Mouse (Mus musculus): ENCODE data around the gene Trpc2. TPM values are rescaled to one million over a fixed set of nuclear protein-coding genes. Genes with fewer than 3 reads are reported as not detected.
"Not testable (repeated sequence)": the region's sequence is repeated elsewhere in the genome, so short reads cannot be mapped to it uniquely, and the experiment has no call there.

The Trpc2 gene
- polyA plus RNA-seq (2015; fragmentation: Nextera tagmentation; extraction: Ambion mirVana), result not detected in 2 replicates

GRCm38 (mm10) chr7:102082816-102083215 lies at the start of gene Trpc2:
TSS of gene Trpc2 (plus strand) at chr7:102083116.
- H3K4me1 ChIP-seq, result no peaks in the 10 kb centered on the region
- H3K36me3 ChIP-seq (replicated peaks), result peaks cover 30% of the 10 kb centered on the region; the same call in 1 of the 2 replicates
- H3K4me3 ChIP-seq, result no peak within 1 kb of the TSS
- ATAC-seq (replicated peaks), result no peak
- no peak within 1 kb of the TSS for H3K27ac ChIP-seq
- H3K9ac ChIP-seq, result no peak within 1 kb of the TSS
- no peaks in the 10 kb centered on the region for H3K9me3 ChIP-seq
- WGBS, result 89% methylated on average over 5 of the region's 5 CpGs
- no peaks in the 10 kb centered on the region for H3K27me3 ChIP-seq (replicated peaks)
- no peak within 1 kb of the TSS for H3K4me2 ChIP-seq

GRCm38 (mm10) chr7:102034904-102035303 lies 48.0 kb upstream of the Trpc2 start:
- no peaks in the 10 kb centered on the region for H3K4me1 ChIP-seq
- no peaks in the 10 kb centered on the region for H3K9me3 ChIP-seq
- no peak overlapping the region for H3K27ac ChIP-seq
- no peak overlapping the region for H3K4me2 ChIP-seq
- H3K4me3 ChIP-seq, result no peak overlapping the region
- ATAC-seq (replicated peaks), result no peak
- H3K9ac ChIP-seq, result no peak overlapping the region
- no peaks in the 10 kb centered on the region for H3K27me3 ChIP-seq (replicated peaks)
- 95% methylated on average over 1 of the region's 1 CpGs for WGBS
- peaks cover 44% of the 10 kb centered on the region for H3K36me3 ChIP-seq (replicated peaks)

- 91% methylated on average over 2 of the region's 2 CpGs for WGBS
- Histone ChIP-seq H3K27me3 (replicated peaks) (no peaks in the 10 kb centered on the region), H3K27ac (no peak overlapping the region), H3K36me3 (replicated peaks) (peaks cover 44% of the 10 kb centered on the region), H3K4me1 (no peaks in the 10 kb centered on the region), H3K4me3 (no peak overlapping the region), H3K9ac (no peak overlapping the region), H3K4me2 (no peak overlapping the region), H3K9me3 (no peaks in the 10 kb centered on the region)
- ATAC-seq (replicated peaks), result no peak
These were observed 47.4 kb upstream of the Trpc2 start for GRCm38 (mm10) chr7:102035534-102035933.

GRCm38 (mm10) chr7:102037318-102037717 lies 45.6 kb upstream of the Trpc2 start:
- no peak overlapping the region for H3K4me3 ChIP-seq
- H3K9me3 ChIP-seq, result no peaks in the 10 kb centered on the region
- no peak overlapping the region for H3K9ac ChIP-seq
- 93% methylated on average over 3 of the region's 3 CpGs for WGBS
- no peaks in the 10 kb centered on the region for H3K27me3 ChIP-seq (replicated peaks)
- no peak overlapping the region for H3K4me2 ChIP-seq
- no peak overlapping the region for H3K27ac ChIP-seq
- no peak for ATAC-seq (replicated peaks)
- no peaks in the 10 kb centered on the region for H3K4me1 ChIP-seq
- peaks cover 38% of the 10 kb centered on the region for H3K36me3 ChIP-seq (replicated peaks)

DNA sequence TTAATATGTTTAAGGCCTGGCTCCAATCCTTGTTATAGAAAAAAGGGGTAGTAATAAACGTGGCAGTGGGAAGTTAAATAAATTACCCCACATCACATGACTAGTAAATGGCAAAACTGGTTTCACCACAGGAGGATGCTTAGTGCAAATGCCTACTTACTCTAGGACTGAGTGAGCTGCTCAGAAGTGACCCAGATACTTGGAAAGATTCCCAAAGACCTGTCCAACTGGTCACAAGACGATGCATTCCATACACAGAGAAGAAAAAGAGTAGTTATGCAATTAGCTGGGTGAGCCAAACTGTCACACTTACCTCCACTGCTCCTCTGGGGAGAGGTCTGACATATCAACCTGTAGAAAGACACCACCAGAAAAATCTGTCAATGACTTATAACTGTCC lies 40.6 kb upstream of the Trpc2 start:
- Histone ChIP-seq H3K9ac (no peak overlapping the region), H3K27ac (no peak overlapping the region), H3K27me3 (replicated peaks) (no peaks in the 10 kb centered on the region), H3K4me2 (no peak overlapping the region), H3K4me1 (no peaks in the 10 kb centered on the region), H3K9me3 (no peaks in the 10 kb centered on the region), H3K36me3 (replicated peaks) (peaks cover 17% of the 10 kb centered on the region), H3K4me3 (no peak overlapping the region)
- ATAC-seq (replicated peaks), result no peak
- 85% methylated on average over 2 of the region's 2 CpGs for WGBS

GRCm38 (mm10) chr7:102048524-102048923 lies 34.4 kb upstream of the Trpc2 start:
- not testable (repeated sequence) for ATAC-seq (replicated peaks); H3K36me3 ChIP-seq (replicated peaks); H3K27ac ChIP-seq; H3K4me3 ChIP-seq; H3K9me3 ChIP-seq; H3K9ac ChIP-seq; H3K4me2 ChIP-seq; H3K27me3 ChIP-seq (replicated peaks); H3K4me1 ChIP-seq

- H3K4me3 ChIP-seq, result no peak overlapping the region
- no peaks in the 10 kb centered on the region for H3K9me3 ChIP-seq
- WGBS, result 96% methylated on average over 3 of the region's 3 CpGs
- H3K4me2 ChIP-seq, result no peak overlapping the region
- ATAC-seq (replicated peaks), result no peak
- H3K4me1 ChIP-seq, result peaks cover 32% of the 10 kb centered on the region
- H3K36me3 ChIP-seq (replicated peaks), result 0 out of 2 replicates have a peak, but pooled peaks cover 10% of the 10 kb centered on the region
- H3K9ac ChIP-seq, result no peak overlapping the region
- H3K27ac ChIP-seq, result no peak overlapping the region
- no peaks in the 10 kb centered on the region for H3K27me3 ChIP-seq (replicated peaks)
These were observed 21.6 kb upstream of the Trpc2 start for GRCm38 (mm10) chr7:102061353-102061752.

- ATAC-seq (replicated peaks), result no peak
- Histone ChIP-seq H3K4me1 (peaks cover 36% of the 10 kb centered on the region), H3K36me3 (replicated peaks) (0 out of 2 replicates have a peak, but pooled peaks cover 6% of the 10 kb centered on the region), H3K4me2 (no peak overlapping the region), H3K27me3 (replicated peaks) (no peaks in the 10 kb centered on the region), H3K4me3 (no peak overlapping the region), H3K27ac (no peak overlapping the region), H3K9ac (no peak overlapping the region), H3K9me3 (no peaks in the 10 kb centered on the region)
- 93% methylated on average over 1 of the region's 1 CpGs for WGBS
These were observed 20.7 kb upstream of the Trpc2 start for GRCm38 (mm10) chr7:102062203-102062602.

DNA sequence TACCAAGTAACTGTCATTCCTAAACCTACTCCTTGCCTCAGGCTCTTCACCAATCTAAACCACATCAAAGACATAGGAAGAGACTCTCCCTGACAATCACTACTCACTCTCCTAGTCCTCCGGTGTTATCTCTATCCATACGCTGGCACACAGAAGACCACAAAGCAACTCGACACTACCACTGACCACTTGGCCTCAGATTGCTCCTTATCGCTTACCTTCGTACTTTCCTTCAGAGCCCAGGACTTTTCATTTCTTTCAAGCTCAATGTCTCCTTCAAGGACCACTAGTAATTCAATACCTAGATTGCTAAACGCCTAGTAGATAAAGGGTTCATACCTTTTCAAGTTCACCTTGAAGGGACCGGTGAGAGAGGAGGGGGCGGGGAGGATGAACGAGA lies 19.0 kb upstream of the Trpc2 start:
- Histone ChIP-seq H3K27me3 (replicated peaks) (no peaks in the 10 kb centered on the region), H3K9ac (no peak overlapping the region), H3K9me3 (no peaks in the 10 kb centered on the region), H3K27ac (no peak overlapping the region), H3K4me2 (peak overlapping the region; percentile 69), H3K4me3 (peak overlapping the region; percentile 77), H3K4me1 (peaks cover 36% of the 10 kb centered on the region), H3K36me3 (replicated peaks) (0 out of 2 replicates have a peak, but pooled peaks cover 5% of the 10 kb centered on the region)
- 90% methylated on average over 9 of the region's 9 CpGs for WGBS
- no peak for ATAC-seq (replicated peaks)

DNA sequence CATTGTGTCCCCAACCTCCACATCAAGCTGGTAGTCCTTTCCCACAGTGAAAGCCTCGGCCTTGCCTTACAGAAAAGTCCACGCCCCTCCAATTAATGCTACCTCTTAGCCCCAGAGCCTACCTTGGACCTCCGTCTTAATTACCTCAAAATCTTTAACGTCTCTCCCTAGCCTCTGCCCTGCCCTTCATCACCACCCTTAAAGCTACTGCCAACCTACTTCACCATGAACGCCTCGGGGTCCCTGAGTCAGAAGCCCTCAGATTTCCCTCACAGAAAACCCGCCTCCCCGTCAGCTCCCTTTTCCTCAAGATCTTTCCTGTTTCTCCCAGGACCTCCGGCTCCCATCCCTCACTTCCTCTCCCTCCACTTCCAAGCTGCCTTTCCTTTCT lies 18.3 kb upstream of the Trpc2 start:
- Histone ChIP-seq H3K9me3 (no peaks in the 10 kb centered on the region), H3K4me2 (peak overlapping the region; percentile 69), H3K27ac (peak overlapping the region; percentile 87), H3K9ac (peak overlapping the region; percentile 80), H3K27me3 (replicated peaks) (no peaks in the 10 kb centered on the region), H3K36me3 (replicated peaks) (no peaks in the 10 kb centered on the region), H3K4me3 (peak overlapping the region; percentile 77), H3K4me1 (peaks cover 36% of the 10 kb centered on the region)
- peak; percentile 75 for ATAC-seq (replicated peaks)
- WGBS, result 2% methylated on average over 9 of the region's 9 CpGs

DNA sequence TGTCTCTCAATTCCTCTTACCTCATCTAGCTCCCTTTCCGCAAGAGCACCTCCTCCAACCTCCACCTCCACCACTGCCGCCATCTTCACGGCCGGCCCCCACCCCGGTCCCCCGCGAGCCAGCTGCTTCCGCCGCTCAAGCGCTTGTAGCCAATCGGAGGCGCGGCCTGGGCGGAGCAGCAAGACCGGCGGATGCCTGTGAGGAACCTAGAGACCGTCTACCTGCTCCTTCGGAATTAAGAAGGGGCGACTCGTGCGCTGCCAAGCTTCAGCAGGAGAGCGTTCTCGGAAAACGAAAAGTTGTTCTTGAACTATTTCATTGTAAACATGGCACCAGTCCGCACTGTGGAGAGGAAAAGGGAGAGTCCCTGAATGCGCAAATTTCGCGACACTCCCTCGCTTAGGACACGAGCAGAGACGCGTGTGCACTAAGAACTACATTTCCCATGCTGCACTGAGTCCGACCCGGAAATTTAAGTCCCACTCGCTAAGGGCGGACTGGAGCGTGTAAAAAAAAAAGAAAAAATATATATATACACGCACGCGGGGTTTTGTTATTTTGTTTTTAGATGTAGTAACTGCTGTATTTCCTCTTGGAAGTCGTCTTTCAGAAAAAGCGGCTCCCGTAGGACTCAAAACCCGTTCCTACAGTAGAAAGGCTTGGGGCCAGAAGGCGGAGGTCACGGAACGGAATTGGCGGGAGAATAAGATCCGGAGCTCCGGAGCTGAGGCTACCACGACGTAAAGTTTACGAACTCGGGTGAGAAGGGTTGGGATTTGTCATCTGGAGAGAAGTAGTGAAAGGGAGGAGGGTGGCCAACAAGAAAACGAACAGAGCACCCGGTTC lies 17.6 kb upstream of the Trpc2 start, which contains the start of the genes Rnf121, Xndc1 and Xntrpc:
Rnf121 (minus strand) TSS at position 424 of the 846 bp plus-strand sequence.
Xndc1 (plus strand) TSS at position 466 of the 846 bp plus-strand sequence.
Xntrpc (plus strand) TSS at position 668 of the 846 bp plus-strand sequence.
- Histone ChIP-seq H3K36me3 (replicated peaks) (no peaks in the 10 kb centered on the region), H3K27me3 (replicated peaks) (no peaks in the 10 kb centered on the region), H3K27ac (peak within 1 kb of the TSS; percentile 87), H3K4me2 (peak within 1 kb of the TSS; percentile 69), H3K4me1 (peaks cover 36% of the 10 kb centered on the region), H3K4me3 (peak within 1 kb of the TSS; percentile 77), H3K9me3 (no peaks in the 10 kb centered on the region), H3K9ac (peak within 1 kb of the TSS; percentile 80)
- WGBS, result under 1% methylated on average over 56 of the region's 56 CpGs
- ATAC-seq (replicated peaks), result peak; percentile 99

DNA sequence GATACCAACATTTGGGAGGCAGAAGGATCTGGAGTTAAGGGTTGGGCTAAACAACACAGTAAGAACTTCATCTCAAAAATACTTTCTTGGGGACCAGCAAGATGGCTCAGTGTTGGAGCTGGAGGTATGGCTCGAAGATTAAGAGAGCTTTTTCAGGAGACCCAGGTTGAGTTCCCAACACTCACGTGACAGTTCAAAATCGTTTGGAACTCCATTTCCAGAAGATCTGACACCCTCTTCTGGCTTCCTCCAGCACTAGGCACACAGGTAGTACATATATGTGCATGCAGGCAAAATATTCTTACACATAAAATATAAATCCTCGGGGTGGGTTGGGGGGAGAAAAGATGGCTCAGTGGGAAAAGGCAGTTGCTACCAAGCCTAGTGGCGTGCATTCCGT lies 16.6 kb upstream of the Trpc2 start:
- H3K27me3 ChIP-seq (replicated peaks), result no peaks in the 10 kb centered on the region
- ATAC-seq (replicated peaks), result no peak
- 85% methylated on average over 6 of the region's 6 CpGs for WGBS
- no peaks in the 10 kb centered on the region for H3K9me3 ChIP-seq
- 0 out of 2 replicates have a peak, but pooled peaks cover 3% of the 10 kb centered on the region for H3K36me3 ChIP-seq (replicated peaks)
- peaks cover 35% of the 10 kb centered on the region for H3K4me1 ChIP-seq
- H3K4me3 ChIP-seq, result peak overlapping the region; percentile 77
- H3K27ac ChIP-seq, result no peak overlapping the region
- peak overlapping the region; percentile 69 for H3K4me2 ChIP-seq
- H3K9ac ChIP-seq, result no peak overlapping the region

Measured in midbrain, embryonic 15.5 days (tissue).